Mouse (Mus musculus) brain, embryonic 14.5 days (tissue): ENCODE measurements at regions not wholly inside any gene's neighbourhood (a gene's known extent, or its start where the extent isn't known, plus 50 kb on each side); places are given as distances from the start of the nearest gene placed in this dataset.

Experiments
- CTCF ChIP-seq: fragments of 200-500 bp; IDR thresholded peaks from 2 replicates; pipeline ENCODE4 v1.5.1; 2012; ENCODE audit warnings: inconsistent platforms, mild to moderate bottlenecking, moderate library complexity, borderline replicate concordance; ENCODE audit not compliant: insufficient read depth, insufficient read length; ENCODE audit errors: extremely low read depth
- POLR2A ChIP-seq: fragments of 200-500 bp; IDR thresholded peaks from 2 replicates; pipeline ENCODE4 v1.6.1; 2012; ENCODE audit warnings: mild to moderate bottlenecking, inconsistent platforms, borderline replicate concordance; ENCODE audit not compliant: poor library complexity, insufficient read depth, insufficient read length, severe bottlenecking; ENCODE audit errors: extremely low read depth

- TF ChIP-seq POLR2A (no peak), CTCF (no peak)
These were observed 94.9 kb downstream of the Rpap3 start for GRCm38 (mm10) chr15:97610767-97611166.
